Mouse (Mus musculus): Measurements from ENCODE around the gene Prkce.

Gene Prkce

DNA sequence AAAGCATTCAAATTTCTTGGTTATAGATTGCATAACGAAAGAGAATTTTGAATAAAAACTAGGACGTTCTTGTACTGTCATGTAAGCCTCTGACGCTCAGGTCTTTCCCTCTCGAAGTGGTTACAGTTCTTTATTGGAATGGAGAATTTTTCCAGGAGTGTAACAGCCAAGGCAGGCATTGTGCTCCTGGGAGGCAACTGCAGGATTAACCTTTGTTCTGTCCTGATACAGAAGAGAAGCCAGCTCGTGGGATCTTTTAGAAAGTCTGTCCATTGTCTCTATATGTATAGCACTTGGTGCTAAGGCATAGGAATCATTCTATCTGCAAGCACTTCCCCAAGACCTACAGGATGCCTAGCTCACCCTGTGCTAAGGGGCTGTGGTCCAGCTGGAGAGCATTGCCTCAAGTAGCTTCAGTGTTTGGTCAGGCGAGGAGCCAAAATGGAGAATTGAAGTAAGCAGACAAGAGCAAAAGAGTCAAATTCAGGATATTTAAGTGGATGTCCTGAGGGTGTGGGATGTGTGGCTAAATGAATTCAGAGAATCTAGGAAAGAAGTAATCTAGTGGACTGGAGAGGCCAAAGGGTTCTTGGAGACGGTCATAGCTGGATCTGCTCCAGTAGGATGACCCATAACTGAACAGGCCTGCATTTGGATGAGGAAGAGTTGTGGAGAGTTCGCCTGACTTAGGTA is 240.5 kb downstream of the Prkce start:
- DNase-seq (ENCODE audit: low spot score in 2 of 2): no peak

DNA sequence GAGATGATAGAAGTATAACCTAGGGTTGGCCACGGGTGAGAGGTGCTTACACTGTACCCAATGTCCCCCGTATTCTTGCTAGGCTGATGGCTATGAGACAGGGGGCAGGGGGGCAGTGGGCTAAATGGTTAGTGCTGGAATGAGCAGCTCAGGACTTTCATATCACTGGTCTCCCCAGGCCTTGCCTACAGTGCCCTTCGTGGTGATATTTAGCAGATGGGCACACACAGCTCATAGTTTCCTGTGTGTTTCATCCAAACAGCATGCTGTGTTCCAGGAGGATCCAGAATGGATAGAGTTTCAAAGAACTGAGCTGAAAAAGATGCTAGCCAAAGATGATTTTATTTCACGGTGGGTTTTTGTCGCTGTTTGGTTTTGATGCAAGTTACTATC is 241.0 kb downstream of the Prkce start:
- no peak for DNase-seq (ENCODE audit: low spot score in 2 of 2)

GRCm38 (mm10) chr17:86409485-86409884 is 241.9 kb downstream of the Prkce start:
- no peak for DNase-seq (ENCODE audit: low spot score in 2 of 2)

DNA sequence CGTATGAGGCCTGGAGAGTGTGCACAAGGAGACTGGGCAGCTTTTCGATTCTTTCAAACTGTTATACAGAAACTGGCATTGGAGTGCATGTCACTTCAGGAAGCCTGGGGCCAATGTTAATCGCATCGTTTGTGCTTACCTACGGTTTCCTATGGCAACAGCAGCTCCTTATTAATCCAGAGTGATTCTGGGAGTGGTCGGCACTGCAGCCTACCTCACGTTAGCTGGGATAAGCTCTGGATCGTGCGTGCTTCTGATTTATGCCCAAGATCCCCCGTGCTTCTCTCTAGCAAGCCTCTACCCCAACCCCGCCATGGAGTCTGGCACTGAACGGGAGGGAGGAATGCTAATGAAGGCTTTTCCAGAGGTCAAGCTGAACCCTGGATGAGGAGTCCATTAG is 242.9 kb downstream of the Prkce start:
- DNase-seq (ENCODE audit: low spot score in 2 of 2): no peak

- no peak for DNase-seq (ENCODE audit: low spot score in 2 of 2)
Observed at GRCm38 (mm10) chr17:86412141-86412540, 244.6 kb downstream of the Prkce start.

DNA sequence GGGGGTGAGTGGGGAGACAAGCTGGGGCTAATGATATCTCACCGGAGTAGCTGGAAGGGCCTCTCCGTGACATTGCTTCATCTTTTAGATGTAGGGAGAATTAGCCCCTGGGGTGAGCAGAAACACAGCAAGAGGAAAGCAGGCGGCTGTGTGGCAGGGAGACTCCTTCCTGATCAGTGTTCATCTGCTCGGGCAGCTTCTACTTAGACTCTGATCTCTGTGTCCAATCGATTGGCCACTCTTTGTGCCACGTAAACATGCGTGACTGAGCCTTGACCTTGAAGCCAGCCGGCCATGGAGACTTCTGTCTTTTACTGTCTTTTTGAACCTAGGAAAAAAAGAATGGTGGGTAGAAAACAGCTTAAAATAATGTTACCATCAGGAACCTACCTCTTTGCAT is 247.0 kb downstream of the Prkce start:
- no peak for DNase-seq (ENCODE audit: low spot score in 2 of 2)

- peak; percentile 47 to 83 for DNase-seq (ENCODE audit: low spot score in 2 of 2)
Observed at GRCm38 (mm10) chr17:86415989-86416388, 248.4 kb downstream of the Prkce start.

DNA sequence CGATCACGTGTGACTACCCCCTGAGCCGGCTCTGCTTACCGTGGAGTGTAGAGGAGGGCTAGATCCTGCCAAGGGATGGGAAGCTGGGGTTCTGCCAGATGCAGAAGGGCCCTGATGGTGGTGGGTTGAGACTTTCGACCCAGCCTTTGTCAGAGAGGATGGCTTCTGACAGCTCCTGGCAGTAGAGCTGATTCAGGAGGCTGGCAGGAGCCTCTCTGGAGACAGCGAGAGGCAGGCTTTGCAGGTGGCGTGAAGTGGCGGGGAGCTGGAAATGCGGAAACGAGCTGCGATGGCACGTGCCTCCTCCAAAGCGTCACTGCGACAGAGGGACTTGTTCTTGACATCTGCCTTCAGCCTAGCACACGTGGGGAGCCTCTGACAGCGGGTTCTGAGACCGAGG is 250.7 kb downstream of the Prkce start:
- peak; percentile 41 to 65 for DNase-seq (ENCODE audit: low spot score in 2 of 2)

DNA sequence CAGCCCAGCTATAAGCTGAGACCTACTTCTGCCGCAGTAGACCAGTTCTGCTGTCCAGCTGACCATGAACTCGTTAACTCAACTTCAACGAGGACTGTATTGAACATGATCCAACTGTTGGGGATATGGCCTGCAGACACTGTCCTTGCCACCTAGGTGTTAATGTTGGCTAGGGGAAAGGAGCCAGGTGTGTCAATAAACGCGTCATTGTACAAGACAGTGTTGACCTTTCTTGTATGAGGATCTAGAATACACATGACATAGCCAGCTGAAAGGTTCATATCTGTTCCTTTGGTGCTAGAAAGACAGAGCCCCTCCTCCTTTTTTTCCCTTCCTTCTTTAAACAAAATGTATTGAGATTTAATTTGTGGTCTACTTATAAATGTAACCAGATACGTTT is 251.6 kb downstream of the Prkce start:
- no peak for DNase-seq (ENCODE audit: low spot score in 2 of 2)

- DNase-seq (ENCODE audit: low spot score in 2 of 2): peak; percentile 42 to 63
Observed at GRCm38 (mm10) chr17:86420646-86421338, 253.2 kb downstream of the Prkce start.

- DNase-seq (ENCODE audit: low spot score in 2 of 2): no peak
Observed at GRCm38 (mm10) chr17:86422023-86422422, 254.4 kb downstream of the Prkce start.

GRCm38 (mm10) chr17:86429877-86430276 is 262.3 kb downstream of the Prkce start:
- DNase-seq (ENCODE audit: low spot score in 2 of 2): no peak

DNA sequence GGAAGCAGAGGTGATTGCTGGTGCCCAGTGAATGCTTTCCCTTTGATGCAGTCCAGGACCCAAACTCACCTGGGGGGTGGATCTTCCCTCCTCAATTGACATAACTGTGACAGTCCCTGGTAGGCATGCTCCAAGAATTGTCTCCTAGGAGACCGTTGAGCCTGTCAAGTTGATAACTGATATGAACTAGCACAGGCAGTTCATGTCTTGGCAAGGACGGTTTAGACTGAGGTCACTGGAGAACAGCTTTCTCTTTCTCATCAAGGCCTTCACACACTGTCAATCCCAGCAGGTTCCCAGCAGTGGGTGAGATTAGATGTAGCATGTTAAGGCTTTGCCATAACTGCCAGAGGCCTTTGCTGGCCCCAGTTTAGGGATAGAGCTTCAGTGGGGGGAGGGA is 265.5 kb downstream of the Prkce start:
- no peak for DNase-seq (ENCODE audit: low spot score in 2 of 2)

- DNase-seq (ENCODE audit: low spot score in 2 of 2): peak in 1 of 2 experiments; percentile 74
Observed at GRCm38 (mm10) chr17:86433813-86434212, 266.2 kb downstream of the Prkce start.

GRCm38 (mm10) chr17:86434781-86435180 is 267.2 kb downstream of the Prkce start:
- DNase-seq (ENCODE audit: low spot score in 2 of 2): no peak

DNA sequence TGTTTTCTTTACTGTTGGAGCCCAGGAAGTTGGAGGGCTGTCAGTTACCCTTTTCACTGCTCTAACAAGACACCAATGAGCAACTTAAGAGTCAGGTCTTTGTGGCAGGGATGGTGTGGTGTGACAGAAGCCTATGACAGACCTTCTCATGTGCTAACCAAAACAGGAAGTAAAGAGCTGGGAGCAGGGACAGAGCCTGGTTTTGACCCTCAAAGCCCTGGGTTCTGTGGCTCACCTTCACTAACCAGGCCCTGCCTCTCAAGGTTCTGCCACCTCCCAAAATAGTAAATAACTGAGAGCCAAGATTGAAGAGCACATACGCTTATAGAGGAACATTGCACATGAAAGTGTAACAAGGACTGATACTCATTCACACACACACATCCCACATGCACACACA is 268.0 kb downstream of the Prkce start:
- DNase-seq (ENCODE audit: low spot score in 2 of 2): no peak

DNA sequence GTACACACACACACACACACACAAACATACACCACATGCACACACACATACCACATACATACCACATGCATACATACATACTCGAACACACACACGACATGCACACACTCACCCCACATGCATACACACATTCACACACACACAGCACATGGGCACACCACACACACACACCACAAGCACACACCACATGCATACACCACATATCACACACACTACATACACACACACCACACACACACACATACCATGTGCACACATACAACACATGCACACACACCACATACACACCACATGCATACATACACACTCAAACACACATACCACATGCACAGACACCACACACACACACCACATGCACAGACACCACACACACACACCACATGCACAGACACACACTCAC is 268.4 kb downstream of the Prkce start:
- DNase-seq (ENCODE audit: low spot score in 2 of 2): no peak

DNA sequence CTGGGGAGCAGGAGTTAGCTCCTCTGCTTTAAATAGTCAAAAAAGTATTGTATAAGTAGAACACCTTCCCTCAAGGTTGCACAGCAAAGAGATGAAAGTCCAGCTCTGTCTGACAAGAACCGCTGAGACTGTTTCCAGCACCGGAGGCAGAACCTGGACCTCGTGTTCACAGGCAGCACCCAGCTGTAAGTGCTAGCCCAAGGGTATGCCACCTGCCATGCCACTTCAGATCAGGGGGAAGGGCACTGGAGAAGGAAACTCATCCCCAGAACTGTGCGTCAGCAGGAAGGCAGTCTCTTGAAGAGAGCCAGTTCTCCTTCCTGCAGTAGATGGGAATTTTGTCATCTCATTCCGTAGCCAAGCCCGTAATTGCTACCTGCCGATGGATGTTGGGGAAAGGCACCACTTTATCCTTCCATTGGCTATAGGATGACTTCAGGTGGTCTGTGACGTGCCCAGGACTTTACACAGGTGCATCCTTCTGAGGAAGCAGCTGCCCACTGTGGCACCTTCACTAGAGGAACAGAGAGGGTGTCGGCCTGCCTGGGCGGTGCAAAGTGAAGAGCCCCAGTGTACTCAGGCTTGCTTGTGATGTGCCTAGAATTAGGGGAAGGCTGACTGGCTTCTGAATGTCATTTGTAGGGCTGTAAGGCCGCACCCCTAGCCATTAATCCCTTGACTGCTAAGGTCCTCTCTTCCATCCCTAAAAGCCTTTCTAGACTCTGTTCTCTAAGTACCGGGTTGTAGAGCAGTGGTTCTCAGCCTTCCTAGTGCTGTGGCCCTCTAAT is 269.2 kb downstream of the Prkce start:
- DNase-seq (ENCODE audit: low spot score in 2 of 2): no peak

GRCm38 (mm10) chr17:86437516-86438277 is 270.1 kb downstream of the Prkce start:
- DNase-seq (ENCODE audit: low spot score in 2 of 2): peak; percentile 66 to 88

GRCm38 (mm10) chr17:86438278-86438661 is 270.7 kb downstream of the Prkce start:
- peak in 1 of 2 experiments; percentile 48 for DNase-seq (ENCODE audit: low spot score in 2 of 2)

DNA sequence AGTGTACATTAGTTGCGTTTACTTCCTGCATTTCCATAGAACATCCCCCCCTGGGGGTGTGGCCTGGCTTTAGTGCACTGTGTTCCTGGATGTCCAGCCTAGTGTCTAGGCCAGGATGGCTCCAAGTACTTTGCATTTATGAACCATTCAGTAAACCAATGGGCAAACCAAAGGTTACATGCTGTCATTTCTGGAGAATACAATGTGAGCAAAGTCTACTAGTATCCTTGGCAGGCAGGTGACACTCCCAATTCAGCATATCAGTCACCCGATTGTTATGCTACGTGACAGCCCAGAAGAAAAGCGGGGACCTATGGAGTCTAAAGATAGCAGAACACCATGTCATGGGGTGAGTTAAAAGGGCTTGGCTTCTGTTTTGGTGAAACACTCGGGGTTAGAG is 271.2 kb downstream of the Prkce start:
- no peak for DNase-seq (ENCODE audit: low spot score in 2 of 2)

DNA sequence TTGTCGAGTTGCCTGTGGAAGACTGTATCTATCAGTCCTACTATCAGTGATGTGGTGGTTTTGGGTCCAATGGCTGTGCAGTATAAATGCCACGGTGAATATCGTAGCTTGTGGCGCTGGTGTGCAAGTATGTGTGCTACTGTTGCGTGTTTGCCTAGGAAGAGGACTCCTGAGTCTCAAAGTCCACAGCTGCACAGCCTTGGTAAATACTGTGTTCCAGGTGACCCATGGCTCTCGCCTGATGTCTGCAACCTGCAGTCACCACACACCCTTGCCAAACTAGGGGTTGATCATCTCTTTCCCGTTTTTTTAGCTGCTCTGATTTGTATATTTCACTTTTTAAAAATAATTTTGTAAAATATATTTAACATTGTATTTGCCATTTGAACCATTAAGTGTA is 273.5 kb downstream of the Prkce start:
- DNase-seq (ENCODE audit: low spot score in 2 of 2): no peak
